Mouse (Mus musculus): ENCODE data around the gene D930020B18Rik. TPM values are rescaled to one million over a fixed set of nuclear protein-coding genes. Genes with fewer than 3 reads are reported as not detected.

D930020B18Rik gene
- 0.03 TPM in 1 of 2 replicates, not detected in the other for polyA plus RNA-seq (2012; ENCODE audit: low replicate concordance)

GRCm38 (mm10) chr10:121641272-121642053 lies at the start of gene D930020B18Rik:
Gene D930020B18Rik, plus strand, starts transcription at chr10:121641588.

GRCm38 (mm10) chr10:121626186-121626882 lies 15.1 kb upstream of the D930020B18Rik start, which contains the start of gene Xpot:
Gene Xpot, minus strand, starts transcription at chr10:121626332.

GRCm38 (mm10) chr10:121739548-121740505 lies 98.4 kb downstream of the D930020B18Rik start, which contains the start of gene BC048403:
Gene BC048403, plus strand, starts transcription at chr10:121739937.

Other genes with a start within 250 kb of the D930020B18Rik start
- 22.0 and 42.9 TPM in 2 replicates for gene Rassf3, start 165.2 kb upstream of the D930020B18Rik start, polyA plus RNA-seq (2012; ENCODE audit: low replicate concordance)
- 4.5 and 10.8 TPM in 2 replicates for gene Tbk1, start 54.8 kb upstream of the D930020B18Rik start, polyA plus RNA-seq (2012; ENCODE audit: low replicate concordance)
- gene Xpot, start 15.3 kb upstream of the D930020B18Rik start, polyA plus RNA-seq (2012; ENCODE audit: low replicate concordance), result 3.6 and 26.0 TPM in 2 replicates
- gene BC048403, start 98.3 kb downstream of the D930020B18Rik start, polyA plus RNA-seq (2012; ENCODE audit: low replicate concordance), result 8.7 and 11.7 TPM in 2 replicates